Mouse (Mus musculus) neural tube, embryonic 11.5 days (tissue): ENCODE measurements around the gene Ssty2. TPM values are rescaled to one million over a fixed set of nuclear protein-coding genes. Genes with fewer than 3 reads are reported as not detected.
"Not testable (repeated sequence)": the region's sequence is repeated elsewhere in the genome, so short reads cannot be mapped to it uniquely, and the experiment has no call there.

Source experiments
- ATAC-seq: fragments of 200-750 bp; cut with Nextera tagmentation; 2 replicates; pipeline ENCODE4 v1.8.0; 2017; ENCODE audit warnings: moderate number of reproducible peaks, mild to moderate bottlenecking, moderate TSS enrichment, moderate library complexity; ENCODE audit not compliant: insufficient read depth, low FRiP score, low TSS enrichment
- DNase-seq: peaks from one replicate; pipeline ENCODE4 v3.0.0-alpha.2; 2015; ENCODE audit warnings: low spot score
- H3K27ac ChIP-seq: fragments of 300-500 bp; sonication (generic); 2 replicates; pipeline ENCODE4 v1.5.1; 2014; ENCODE audit warnings: low read depth, mild to moderate bottlenecking, low read length
- H3K27me3 ChIP-seq: fragments of 300-500 bp; sonication (generic); 2 replicates; pipeline ENCODE4 v1.6.1; 2014; ENCODE audit warnings: mild to moderate bottlenecking, low read length, mixed read lengths; ENCODE audit not compliant: control insufficient read depth, insufficient read depth
- H3K36me3 ChIP-seq: fragments of 300-500 bp; sonication (generic); 2 replicates; pipeline ENCODE4 v1.6.1; 2014; ENCODE audit warnings: mild to moderate bottlenecking, low read length, moderate library complexity, mixed read lengths; ENCODE audit not compliant: control insufficient read depth, insufficient read depth
- H3K4me1 ChIP-seq: fragments of 300-500 bp; sonication (generic); 2 replicates; pipeline ENCODE4 v1.6.1; 2014; ENCODE audit warnings: low read length, mixed read lengths; ENCODE audit not compliant: control insufficient read depth, insufficient read depth
- H3K4me2 ChIP-seq: fragments of 300-500 bp; sonication (generic); 2 replicates; pipeline ENCODE4 v1.6.1; 2014; ENCODE audit warnings: low read depth, mild to moderate bottlenecking, moderate library complexity
- H3K4me3 ChIP-seq: fragments of 300-500 bp; sonication (generic); 2 replicates; pipeline ENCODE4 v1.5.1; 2014; ENCODE audit warnings: low read depth, low read length
- H3K9ac ChIP-seq: fragments of 300-500 bp; sonication (generic); 2 replicates; pipeline ENCODE4 v1.6.1; 2014; ENCODE audit warnings: mild to moderate bottlenecking, low read length
- H3K9me3 ChIP-seq: fragments of 300-500 bp; sonication (generic); 2 replicates; pipeline ENCODE4 v1.6.1; 2016; ENCODE audit warnings: low read length; ENCODE audit not compliant: control insufficient read depth
- WGBS: fragments of 180-500 bp; shearing (Covaris S2); extraction: QIAGEN DNeasy Blood & Tissue Kit; methylation state at CpG from one replicate; pipeline ENCODE4 v1.1.7; 2014; 5-methylcytosine and 5-hydroxymethylcytosine counted together
- polyA plus RNA-seq: library from polyadenylated mRNA; unstranded; fragments of >200 nt; fragmentation: Nextera tagmentation; extraction: Ambion mirVana; gene quantifications from 2 replicates; pipeline ENCODE4 v1.2.1, GENCODE M21; 2014

Ssty2 gene
- polyA plus RNA-seq = not detected in 2 replicates

- H3K27ac ChIP-seq, H3K4me3 ChIP-seq, H3K4me1 ChIP-seq, H3K36me3 ChIP-seq, H3K4me2 ChIP-seq, DNase-seq, H3K9ac ChIP-seq, ATAC-seq, H3K27me3 ChIP-seq, H3K9me3 ChIP-seq: not testable (repeated sequence)
- WGBS = no CpG with 5 or more reads among the region's 4 CpGs
These were observed at the start of gene Ssty2 for GRCm38 (mm10) chrY:67047972-67048371. Gene Ssty2, minus strand, starts transcription at chrY:67048072.
